Mouse (Mus musculus) forebrain, embryonic 12.5 days (tissue): ENCODE measurements around the gene Ptbp2. TPM values are rescaled to one million over a fixed set of nuclear protein-coding genes. Genes with fewer than 3 reads are reported as not detected.

ENCODE experiments used
- ATAC-seq: fragments of 200-750 bp; cut with Nextera tagmentation; 2 replicates; pipeline ENCODE4 v1.8.0; 2017; ENCODE audit warnings: moderate TSS enrichment; ENCODE audit not compliant: low FRiP score
- H3K27ac ChIP-seq: fragments of 300-500 bp; sonication (generic); 2 replicates; pipeline ENCODE4 v1.5.1; 2016; ENCODE audit warnings: mild to moderate bottlenecking
- H3K27me3 ChIP-seq: fragments of 300-500 bp; sonication (generic); 2 replicates; pipeline ENCODE4 v1.6.1; 2016; ENCODE audit warnings: mild to moderate bottlenecking
- H3K36me3 ChIP-seq: fragments of 300-500 bp; sonication (generic); replicated peaks from 2 replicates; pipeline ENCODE4 v1.6.1; 2016; ENCODE audit warnings: mild to moderate bottlenecking
- H3K4me1 ChIP-seq: fragments of 300-500 bp; sonication (generic); 2 replicates; pipeline ENCODE4 v1.6.1; 2016
- H3K4me2 ChIP-seq: fragments of 300-500 bp; sonication (generic); 2 replicates; pipeline ENCODE4 v1.6.1; 2016; ENCODE audit warnings: mild to moderate bottlenecking, moderate library complexity
- H3K4me3 ChIP-seq: fragments of 300-500 bp; sonication (generic); replicated peaks from 2 replicates; pipeline ENCODE4 v1.5.1; 2016; ENCODE audit warnings: mild to moderate bottlenecking
- H3K9ac ChIP-seq: fragments of 300-500 bp; sonication (generic); 2 replicates; pipeline ENCODE4 v1.6.1; 2016; ENCODE audit warnings: mild to moderate bottlenecking
- H3K9me3 ChIP-seq: fragments of 300-500 bp; sonication (generic); 2 replicates; pipeline ENCODE4 v1.6.1; 2016
- WGBS: fragments of 180-500 bp; shearing (Covaris S2); methylation state at CpG from one replicate; pipeline ENCODE4 v1.1.7; 2016; 5-methylcytosine and 5-hydroxymethylcytosine counted together
- polyA plus RNA-seq: library from polyadenylated mRNA; unstranded; fragments of >200 nt; fragmentation: Nextera tagmentation; extraction: Ambion mirVana; gene quantifications from 2 replicates; pipeline ENCODE4 v1.2.1, GENCODE M21; 2016

The Ptbp2 gene
- polyA plus RNA-seq, 1 experiment from 2014 or later, result 390 TPM

- peaks cover 20% of the 10 kb centered on the region for H3K36me3 ChIP-seq
- no peaks in the 10 kb centered on the region for H3K27me3 ChIP-seq
- H3K4me3 ChIP-seq, result no peak overlapping the region
- H3K9ac ChIP-seq, result no peak overlapping the region
- H3K27ac ChIP-seq, result no peak overlapping the region
- ATAC-seq, result no peak
- 92% methylated on average over 3 of the region's 3 CpGs for WGBS
- H3K4me1 ChIP-seq, result no peaks in the 10 kb centered on the region
- H3K9me3 ChIP-seq, result no peaks in the 10 kb centered on the region
- H3K4me2 ChIP-seq, result no peak overlapping the region
Observed at GRCm38 (mm10) chr3:119761732-119762131, 22.5 kb downstream of the Ptbp2 start.

- Histone ChIP-seq H3K9ac (no peak overlapping the region), H3K4me3 (no peak overlapping the region), H3K27me3 (no peaks in the 10 kb centered on the region), H3K36me3 (peaks cover 14% of the 10 kb centered on the region; the same call in 1 of the 2 replicates), H3K4me1 (no peaks in the 10 kb centered on the region), H3K27ac (no peak overlapping the region), H3K4me2 (no peak overlapping the region), H3K9me3 (no peaks in the 10 kb centered on the region)
- ATAC-seq, result no peak
Observed at GRCm38 (mm10) chr3:119753791-119754190, 30.5 kb downstream of the Ptbp2 start.

GRCm38 (mm10) chr3:119749551-119750249, 34.6 kb downstream of the Ptbp2 start:
- Histone ChIP-seq H3K4me3 (no peak overlapping the region), H3K9me3 (no peaks in the 10 kb centered on the region), H3K4me2 (no peak overlapping the region), H3K9ac (no peak overlapping the region), H3K27ac (no peak overlapping the region), H3K27me3 (no peaks in the 10 kb centered on the region), H3K36me3 (peaks cover 21% of the 10 kb centered on the region), H3K4me1 (no peaks in the 10 kb centered on the region)
- ATAC-seq, result no peak
- WGBS, result 73% methylated on average over 3 of the region's 3 CpGs

GRCm38 (mm10) chr3:119749140-119749539, 35.1 kb downstream of the Ptbp2 start:
- Histone ChIP-seq H3K36me3 (peaks cover 24% of the 10 kb centered on the region), H3K4me3 (no peak overlapping the region), H3K27ac (no peak overlapping the region), H3K4me1 (no peaks in the 10 kb centered on the region), H3K4me2 (no peak overlapping the region), H3K27me3 (no peaks in the 10 kb centered on the region), H3K9me3 (no peaks in the 10 kb centered on the region), H3K9ac (no peak overlapping the region)
- 97% methylated on average over 2 of the region's 2 CpGs for WGBS
- no peak for ATAC-seq

- WGBS, result 92% methylated on average over 2 of the region's 2 CpGs
- Histone ChIP-seq H3K9me3 (no peaks in the 10 kb centered on the region), H3K4me3 (no peak overlapping the region), H3K9ac (no peak overlapping the region), H3K27ac (no peak overlapping the region), H3K36me3 (peaks cover 30% of the 10 kb centered on the region), H3K27me3 (no peaks in the 10 kb centered on the region), H3K4me1 (no peaks in the 10 kb centered on the region), H3K4me2 (no peak overlapping the region)
- ATAC-seq, result no peak
Observed at GRCm38 (mm10) chr3:119746656-119747055, 37.6 kb downstream of the Ptbp2 start.

GRCm38 (mm10) chr3:119745801-119746200, 38.5 kb downstream of the Ptbp2 start:
- no peaks in the 10 kb centered on the region for H3K27me3 ChIP-seq
- WGBS, result 73% methylated on average over 1 of the region's 1 CpGs
- H3K27ac ChIP-seq, result no peak overlapping the region
- H3K4me2 ChIP-seq, result no peak overlapping the region
- H3K4me1 ChIP-seq, result no peaks in the 10 kb centered on the region
- ATAC-seq, result no peak
- no peak overlapping the region for H3K9ac ChIP-seq
- H3K4me3 ChIP-seq, result no peak overlapping the region
- no peaks in the 10 kb centered on the region for H3K9me3 ChIP-seq
- peaks cover 27% of the 10 kb centered on the region for H3K36me3 ChIP-seq

GRCm38 (mm10) chr3:119729863-119730262, 54.4 kb downstream of the Ptbp2 start:
- Histone ChIP-seq H3K27ac (no peak overlapping the region), H3K27me3 (no peaks in the 10 kb centered on the region), H3K4me2 (no peak overlapping the region), H3K4me1 (0 out of 2 replicates have a peak, but pooled peaks cover 2% of the 10 kb centered on the region), H3K4me3 (no peak overlapping the region), H3K9me3 (no peaks in the 10 kb centered on the region), H3K9ac (no peak overlapping the region), H3K36me3 (peaks cover 17% of the 10 kb centered on the region)
- 79% methylated on average over 2 of the region's 2 CpGs for WGBS
- ATAC-seq, result no peak

- Histone ChIP-seq H3K27me3 (no peaks in the 10 kb centered on the region), H3K36me3 (0 out of 2 replicates have a peak, but pooled peaks cover 3% of the 10 kb centered on the region), H3K4me3 (no peak overlapping the region), H3K9ac (no peak overlapping the region), H3K4me2 (no peak overlapping the region), H3K9me3 (no peaks in the 10 kb centered on the region), H3K4me1 (no peaks in the 10 kb centered on the region), H3K27ac (no peak overlapping the region)
- 92% methylated on average over 5 of the region's 5 CpGs for WGBS
- peak; percentile 37; the same call in 1 of the 2 replicates for ATAC-seq
Observed at GRCm38 (mm10) chr3:119712066-119712465, 72.2 kb downstream of the Ptbp2 start.

- Histone ChIP-seq H3K36me3 (0 out of 2 replicates have a peak, but pooled peaks cover 3% of the 10 kb centered on the region), H3K4me2 (no peak overlapping the region), H3K27me3 (no peaks in the 10 kb centered on the region), H3K9me3 (no peaks in the 10 kb centered on the region), H3K4me1 (no peaks in the 10 kb centered on the region), H3K4me3 (no peak overlapping the region), H3K27ac (no peak overlapping the region), H3K9ac (no peak overlapping the region)
- 0 out of 2 replicates have a peak, but pooled peaks have one; percentile 52 for ATAC-seq
- WGBS, result 88% methylated on average over 3 of the region's 3 CpGs
Observed at GRCm38 (mm10) chr3:119711503-119711902, 72.8 kb downstream of the Ptbp2 start.

- Histone ChIP-seq H3K36me3 (no peaks in the 10 kb centered on the region), H3K4me1 (no peaks in the 10 kb centered on the region), H3K9me3 (no peaks in the 10 kb centered on the region), H3K9ac (no peak overlapping the region), H3K4me2 (no peak overlapping the region), H3K27ac (no peak overlapping the region), H3K4me3 (no peak overlapping the region), H3K27me3 (no peaks in the 10 kb centered on the region)
- ATAC-seq, result no peak
- WGBS, result 85% methylated on average over 3 of the region's 3 CpGs
Observed at GRCm38 (mm10) chr3:119701467-119701866, 82.8 kb downstream of the Ptbp2 start.

- no peak overlapping the region for H3K4me3 ChIP-seq
Observed at GRCm38 (mm10) chr3:119684741-119685140, 99.5 kb downstream of the Ptbp2 start.

More at GRCm38 (mm10) chr3:119684741-119685140, 99.5 kb downstream of the Ptbp2 start:
- H3K9me3 ChIP-seq, result no peaks in the 10 kb centered on the region
- H3K27ac ChIP-seq, result no peak overlapping the region
- H3K36me3 ChIP-seq, result no peaks in the 10 kb centered on the region
- WGBS, result 53% methylated on average over 6 of the region's 6 CpGs
- H3K27me3 ChIP-seq, result no peaks in the 10 kb centered on the region
- H3K9ac ChIP-seq, result no peak overlapping the region
- H3K4me1 ChIP-seq, result peaks cover 8% of the 10 kb centered on the region; the same call in 1 of the 2 replicates
- H3K4me2 ChIP-seq, result no peak overlapping the region
- ATAC-seq, result no peak
